Mouse (Mus musculus) kidney, postnatal 25 days (tissue): ENCODE data around the gene Cyp11a1.
A peak's percentile ranks its signal among the peaks of the same experiment; 100 is the strongest.

ENCODE experiments used
- DNase-seq, 2 experiments: peaks; one replicate each; pipeline ENCODE4 v3.0.0; 2021; ENCODE audit warnings: mixed read lengths in 2 of 2

Gene Cyp11a1

DNA sequence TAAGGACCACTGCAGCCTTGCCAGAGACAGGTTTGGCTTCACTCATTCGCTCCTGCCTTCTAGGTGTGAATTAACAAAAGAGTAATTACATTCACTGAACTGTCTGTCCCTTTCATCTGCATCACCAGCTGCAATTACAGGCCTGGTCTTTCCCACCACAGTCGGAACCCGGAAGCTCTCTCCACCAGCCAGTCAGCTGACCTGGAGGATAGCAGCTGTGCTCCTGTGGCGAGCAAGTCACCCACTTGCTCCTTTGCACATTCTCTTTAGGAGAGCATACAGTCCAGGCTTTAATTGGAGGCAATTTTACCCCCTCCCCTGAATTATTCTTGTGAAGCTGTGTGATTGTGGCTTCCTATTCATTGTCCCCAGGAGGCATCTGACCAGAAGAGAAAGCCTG lies 39.4 kb downstream of the Cyp11a1 start:
- no peak for DNase-seq

DNA sequence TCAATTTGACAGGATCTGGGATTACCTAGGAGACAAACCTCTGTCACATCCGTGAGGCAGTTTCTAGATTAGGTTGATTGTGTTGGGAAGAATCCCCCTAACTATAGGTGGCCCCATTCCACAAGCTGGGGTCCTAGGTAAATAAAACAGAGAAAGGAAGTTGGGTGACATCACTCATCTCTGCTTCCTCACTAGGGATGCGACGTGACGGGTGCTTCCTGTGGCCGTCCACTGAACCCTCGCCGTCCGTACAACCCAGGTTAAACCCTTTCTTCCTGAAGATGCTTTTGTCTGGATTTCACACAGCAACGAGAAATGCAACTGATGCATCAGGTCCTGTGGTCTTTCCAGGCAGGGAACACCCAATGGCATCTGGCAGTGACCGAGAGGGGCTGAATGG lies 40.9 kb downstream of the Cyp11a1 start:
- peak; percentile 51 to 81 for DNase-seq

DNA sequence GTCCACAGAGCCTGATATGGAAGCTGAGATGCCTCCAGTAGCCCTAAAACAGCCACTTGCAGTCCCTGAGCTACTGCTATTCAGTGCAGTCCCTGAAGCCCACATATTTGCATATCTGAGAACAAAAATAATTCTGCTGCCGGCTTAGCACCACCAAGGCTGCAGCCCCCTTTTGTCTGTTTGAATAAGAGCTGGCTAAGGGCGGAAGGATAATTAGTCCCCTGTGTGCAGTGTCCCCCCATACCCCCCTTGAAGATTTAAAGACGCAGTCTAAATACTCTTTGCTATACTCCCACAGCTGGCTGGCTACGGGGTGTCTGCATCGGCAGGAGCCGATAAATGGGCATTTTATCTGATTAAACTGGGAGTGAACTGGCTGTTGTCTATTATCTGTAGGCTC lies 42.4 kb downstream of the Cyp11a1 start:
- no peak for DNase-seq

DNA sequence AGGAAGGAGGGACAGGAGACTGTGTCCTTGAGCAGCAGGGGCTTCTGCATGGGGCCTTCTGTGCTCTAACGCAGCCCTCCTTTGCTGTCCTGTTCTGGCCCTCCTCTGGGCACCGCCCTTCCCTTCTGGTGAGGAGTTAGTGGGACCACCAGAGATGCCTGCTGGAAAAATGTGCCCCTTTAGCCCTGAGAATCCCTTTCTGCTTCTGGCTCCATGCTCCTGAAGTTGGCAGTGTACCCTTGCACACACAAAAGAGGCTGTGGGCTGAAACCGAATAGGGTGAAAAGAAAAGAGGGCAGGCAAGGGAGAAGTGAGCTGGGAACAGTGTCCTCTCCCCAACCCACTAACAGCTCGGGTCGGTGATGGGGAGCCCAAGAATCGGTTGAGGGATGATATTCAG lies 43.0 kb downstream of the Cyp11a1 start:
- DNase-seq = no peak

DNA sequence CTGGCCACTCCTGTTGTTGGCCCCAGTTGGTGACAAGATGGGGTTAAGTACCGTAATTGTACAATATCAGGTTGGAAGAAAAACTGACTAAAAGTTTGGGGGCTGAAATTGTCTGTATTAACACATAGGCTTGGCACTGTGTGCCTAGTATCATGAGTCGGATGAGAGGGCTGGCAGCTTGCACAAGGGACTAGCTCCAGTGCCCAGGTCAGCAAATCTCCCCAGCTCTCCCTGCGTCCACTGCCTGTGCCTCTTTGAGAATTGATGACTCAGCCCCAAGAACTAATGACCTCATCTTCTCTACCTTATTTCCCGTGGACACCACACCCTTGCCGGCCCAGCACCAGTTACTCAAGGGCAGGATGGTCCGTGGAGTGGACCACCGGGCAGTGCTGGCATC lies 43.6 kb downstream of the Cyp11a1 start:
- DNase-seq = no peak

DNA sequence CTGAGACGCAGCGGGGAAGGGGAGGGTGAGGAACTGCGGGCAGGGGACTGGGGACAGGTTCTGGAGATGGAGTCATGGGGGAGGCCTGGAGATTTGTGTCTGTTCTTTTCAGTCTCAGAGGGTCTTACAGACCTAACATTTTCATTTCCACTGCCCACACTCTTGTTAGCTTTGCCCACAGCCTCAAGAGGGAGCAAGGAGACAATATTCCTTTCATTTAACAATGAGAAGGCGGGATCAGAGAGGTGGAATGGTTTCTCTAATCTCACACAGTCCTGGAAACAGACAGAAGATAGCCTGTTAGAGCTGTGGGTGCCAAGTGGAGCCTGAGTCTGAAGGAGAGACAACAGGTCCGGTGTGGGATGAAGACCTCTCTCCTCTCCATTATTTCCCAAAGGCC lies 45.7 kb downstream of the Cyp11a1 start:
- no peak for DNase-seq

DNA sequence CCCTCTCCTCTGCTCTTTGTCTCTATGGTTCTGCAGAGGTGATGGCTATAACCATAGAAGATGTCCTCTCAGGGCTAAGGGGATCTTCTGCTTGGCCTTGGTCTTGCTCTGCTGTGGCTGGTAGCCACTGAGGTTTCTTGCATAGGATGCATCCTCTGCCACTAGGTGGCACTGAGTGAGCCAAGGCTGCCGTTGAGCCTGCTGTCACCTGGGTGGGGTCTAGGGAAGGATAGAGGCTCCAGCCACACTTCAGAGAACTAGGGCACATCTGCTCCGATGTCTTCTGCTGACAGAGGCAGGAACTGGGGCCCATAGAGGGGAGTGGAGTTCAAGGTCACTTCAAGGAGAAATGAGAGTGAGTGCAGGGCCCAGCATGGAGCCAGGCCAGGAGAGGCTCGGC lies 46.9 kb downstream of the Cyp11a1 start:
- DNase-seq = peak; percentile 54 to 65

DNA sequence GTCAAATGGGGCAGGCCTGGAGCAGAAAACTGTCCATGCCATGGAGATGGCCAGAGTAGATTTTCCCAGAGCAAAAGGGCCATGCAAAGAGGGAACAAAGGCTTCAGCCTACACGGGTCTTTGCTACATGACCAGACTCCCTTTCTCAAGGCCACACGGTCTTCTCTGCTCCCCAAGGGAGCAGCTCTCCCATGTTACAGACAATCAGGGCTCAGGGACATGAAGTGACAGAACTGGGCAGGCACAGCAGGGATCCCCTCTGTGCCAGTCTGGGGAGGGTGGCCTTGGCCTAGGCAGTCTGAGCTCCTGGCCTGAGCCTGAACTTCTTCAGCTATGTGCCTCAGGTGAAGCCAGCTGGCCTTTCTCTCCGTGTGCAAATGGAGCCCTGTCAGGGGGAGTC lies 47.3 kb downstream of the Cyp11a1 start:
- no peak for DNase-seq

DNA sequence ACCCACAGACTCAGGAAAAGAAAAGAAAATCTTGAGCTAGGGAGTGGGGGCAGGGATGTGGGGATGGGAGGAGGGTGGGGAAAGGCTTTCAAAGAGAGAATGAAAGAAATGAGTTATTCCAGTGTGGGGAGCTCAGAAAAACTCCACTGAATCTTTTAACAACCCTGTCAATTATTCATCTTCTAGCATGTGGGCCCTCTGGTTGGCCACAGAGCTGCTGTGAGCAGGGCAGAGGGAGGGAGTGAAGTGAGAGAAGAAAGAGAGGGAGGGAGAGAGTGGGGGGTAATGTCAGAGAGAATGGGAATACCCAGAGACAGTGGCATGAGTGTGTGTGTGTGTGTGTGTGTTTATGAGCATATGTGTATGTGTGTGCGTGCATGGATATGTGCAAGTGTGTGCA lies 47.8 kb downstream of the Cyp11a1 start:
- DNase-seq = no peak

DNA sequence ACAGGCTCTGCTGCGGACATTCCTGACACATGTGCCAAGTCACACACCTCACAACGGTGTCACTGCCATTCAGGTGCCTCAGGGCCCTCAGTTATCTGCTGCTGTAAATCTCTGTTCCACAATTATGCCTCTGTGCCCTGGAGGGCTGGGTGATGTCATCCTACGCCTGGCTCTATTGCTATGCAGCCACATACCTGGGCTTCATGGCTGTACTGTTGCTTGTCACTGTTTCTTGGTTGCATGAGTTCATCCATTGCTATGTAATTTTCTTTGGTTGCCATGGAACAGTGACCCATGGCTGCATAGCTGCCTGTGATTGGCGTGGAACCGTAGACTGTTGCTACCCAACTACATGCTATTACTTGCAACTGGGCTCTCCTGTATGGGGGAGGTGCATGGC lies 49.5 kb downstream of the Cyp11a1 start:
- no peak for DNase-seq

DNA sequence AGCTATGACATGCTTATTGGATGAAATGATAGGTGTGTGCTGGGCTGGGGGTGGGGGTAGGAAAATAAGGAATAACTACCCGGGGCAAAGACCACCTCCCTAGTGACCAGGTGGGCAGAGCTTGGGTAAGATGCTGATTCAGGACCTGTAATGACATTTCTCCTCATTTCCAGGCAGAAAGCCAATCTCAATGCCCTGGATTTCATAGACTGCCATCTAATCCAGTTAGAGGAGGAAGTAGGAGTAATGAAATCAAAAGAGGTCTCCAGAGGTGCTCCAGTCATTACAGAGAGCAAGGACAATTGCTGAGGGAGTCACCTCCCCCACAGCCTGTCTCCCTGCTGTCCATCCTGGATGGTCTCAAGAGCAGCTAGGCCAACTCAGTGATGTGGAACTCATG lies 53.7 kb downstream of the Cyp11a1 start:
- DNase-seq = no peak

DNA sequence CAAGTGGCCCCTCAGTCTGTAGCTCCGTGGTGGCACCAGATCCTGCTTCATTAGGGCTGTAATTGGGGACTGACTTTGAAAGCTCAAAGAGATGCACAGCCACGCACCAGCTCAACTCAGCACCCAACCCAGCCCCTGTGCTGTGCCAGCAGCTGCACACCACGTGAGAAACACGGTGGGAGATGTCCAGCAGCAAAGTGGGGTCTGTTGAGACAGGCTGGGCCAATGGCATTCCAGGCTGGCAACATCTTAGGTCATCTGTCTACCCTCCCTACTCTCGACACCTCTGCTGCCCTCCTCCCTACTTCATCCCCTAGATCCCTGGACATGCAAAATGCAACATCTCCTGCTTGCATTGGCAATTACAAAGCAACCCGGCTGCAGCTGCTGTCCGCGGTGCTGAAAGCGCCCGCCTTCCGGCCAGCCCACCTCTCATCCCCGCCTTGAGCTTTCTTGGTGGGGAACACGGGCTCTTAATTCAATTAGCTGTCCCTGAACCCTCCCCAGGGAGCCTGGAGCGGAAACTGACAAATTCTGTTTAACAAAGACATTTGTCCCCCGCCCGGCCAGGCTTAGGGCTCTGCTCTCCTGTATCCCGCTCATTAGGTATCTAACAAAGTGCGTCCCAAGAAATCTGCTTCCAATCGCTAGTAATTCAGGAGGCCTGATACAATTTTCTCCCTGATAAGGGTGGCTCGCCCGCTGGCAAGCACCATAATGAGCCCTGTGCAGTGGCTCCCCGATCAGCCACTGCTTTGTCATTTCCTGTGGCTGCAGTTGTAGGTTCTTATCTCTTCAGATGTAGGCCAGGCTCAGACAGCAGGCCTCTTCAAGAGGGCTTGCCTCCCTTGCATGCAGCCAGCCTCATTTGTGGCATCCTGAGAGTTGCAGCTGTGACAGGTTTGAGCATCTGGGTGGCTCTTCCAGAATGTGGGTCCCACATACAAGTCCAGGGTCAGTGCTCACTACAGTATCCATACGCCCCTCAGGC lies 54.8 kb downstream of the Cyp11a1 start:
- DNase-seq = peak; percentile 63 to 65

DNA sequence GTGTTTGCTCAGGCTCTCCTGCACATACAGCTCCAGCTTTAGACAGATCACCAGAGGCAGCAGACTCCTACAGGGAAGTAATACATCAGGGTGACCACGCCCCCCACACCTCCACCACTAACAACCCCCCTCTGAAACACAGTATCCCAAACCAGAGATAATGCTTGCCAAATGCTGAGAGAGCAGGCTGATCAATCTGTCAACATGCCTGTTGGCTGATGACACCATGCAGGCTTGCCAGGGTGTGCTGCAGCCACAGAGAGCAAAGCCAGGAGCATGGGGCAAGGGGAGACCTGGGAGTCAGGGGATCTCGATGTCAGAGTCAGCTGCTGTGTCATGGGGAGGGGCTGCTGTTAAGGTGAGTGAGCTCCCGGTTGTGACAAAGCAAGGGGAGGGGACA lies 57.3 kb downstream of the Cyp11a1 start, which contains the start of gene Stra6:
Gene Stra6 (plus strand): TSS at position 258 of the 400 bp plus-strand sequence.
- no peak for DNase-seq

DNA sequence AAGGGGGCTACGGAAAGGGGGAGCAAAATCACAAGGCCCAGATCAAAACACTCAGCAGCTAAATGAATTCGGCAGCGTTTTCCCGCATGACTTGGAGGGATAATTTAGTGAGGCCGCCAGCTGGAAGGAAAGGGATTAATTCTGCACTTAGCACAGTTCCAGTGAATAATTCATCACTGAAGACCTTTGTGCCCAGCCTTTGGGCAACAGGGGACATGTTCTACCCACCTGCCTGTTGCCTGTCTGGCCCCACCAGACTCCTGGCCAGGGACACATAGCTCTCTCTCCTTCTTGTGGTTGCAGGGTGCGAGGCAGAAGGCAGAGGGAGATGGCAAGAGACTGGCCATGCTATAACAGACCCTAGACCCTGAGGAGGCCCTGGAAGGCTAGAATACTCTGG lies 59.3 kb downstream of the Cyp11a1 start:
- no peak for DNase-seq

DNA sequence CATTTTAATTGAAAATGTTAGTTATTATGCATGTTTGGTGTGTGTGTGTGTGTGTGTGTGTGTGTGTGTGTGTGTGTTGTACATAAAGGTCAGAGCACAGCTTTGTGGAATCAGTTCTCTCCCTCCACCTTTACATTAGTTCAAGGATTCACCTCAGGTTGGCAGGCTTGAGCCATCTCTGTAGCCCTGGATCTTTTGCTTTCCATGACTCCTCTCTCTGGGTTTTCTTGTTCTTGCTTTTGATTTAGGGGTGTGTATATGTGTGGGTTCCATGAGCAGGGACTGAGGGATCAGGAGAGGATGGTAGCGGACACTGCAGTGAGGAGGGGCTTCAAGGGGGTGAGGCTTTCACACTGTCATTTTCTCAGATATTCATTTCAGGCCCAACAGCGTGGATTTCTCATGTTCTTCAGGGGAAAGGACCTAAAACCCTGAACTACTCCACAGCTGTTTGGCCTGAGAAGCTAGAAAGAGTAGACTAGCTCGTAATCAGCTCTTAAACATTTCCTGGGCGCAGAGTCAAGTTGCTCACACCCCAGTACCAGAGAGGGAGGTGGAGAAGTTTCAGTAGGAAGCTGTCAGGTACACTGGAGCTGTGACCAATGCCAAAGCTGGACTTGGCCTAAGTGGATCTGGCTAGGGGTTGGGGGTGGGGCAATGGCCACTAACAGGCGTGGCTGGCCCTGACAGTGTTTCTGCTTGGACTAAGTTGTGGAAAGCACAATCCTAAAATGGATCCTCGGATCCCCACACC lies 59.9 kb downstream of the Cyp11a1 start:
- no peak for DNase-seq

DNA sequence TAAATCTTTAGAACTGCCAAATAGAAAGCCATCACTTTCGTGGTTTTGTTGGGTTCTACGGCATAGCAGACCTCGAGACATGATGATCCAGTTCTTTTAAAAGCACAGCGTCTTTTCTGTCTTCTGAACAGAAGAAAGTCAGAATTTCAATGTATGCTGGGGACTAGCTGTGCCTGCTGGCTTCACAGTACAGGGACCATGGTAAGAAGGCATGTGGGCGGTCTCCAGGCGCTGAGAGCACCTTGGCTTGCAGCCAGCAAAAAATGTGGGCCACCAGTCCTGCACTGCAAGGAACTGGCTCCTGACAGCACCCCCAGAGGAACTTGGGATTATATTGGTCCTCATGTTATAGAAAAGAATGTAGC lies 60.5 kb downstream of the Cyp11a1 start:
- DNase-seq = no peak

DNA sequence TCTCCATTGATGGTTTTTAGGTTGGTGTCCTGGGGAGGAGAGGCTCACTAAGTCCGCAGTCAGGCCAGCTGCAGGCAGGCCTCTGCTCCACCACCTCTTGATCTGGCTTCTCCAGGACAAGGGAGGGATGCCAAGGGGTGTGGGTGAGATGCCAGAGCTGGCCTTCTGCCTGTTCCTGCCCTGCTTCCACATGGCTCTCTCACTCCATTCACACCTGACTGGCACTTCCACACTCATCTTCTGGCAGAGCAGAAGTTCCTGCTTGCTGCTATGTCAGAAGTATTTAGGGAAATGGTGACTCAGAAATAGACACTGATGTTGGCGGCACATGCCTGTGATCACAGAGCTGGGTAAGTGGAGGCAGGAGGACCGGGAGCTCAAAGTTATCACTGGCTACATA lies 61.3 kb downstream of the Cyp11a1 start:
- no peak for DNase-seq

DNA sequence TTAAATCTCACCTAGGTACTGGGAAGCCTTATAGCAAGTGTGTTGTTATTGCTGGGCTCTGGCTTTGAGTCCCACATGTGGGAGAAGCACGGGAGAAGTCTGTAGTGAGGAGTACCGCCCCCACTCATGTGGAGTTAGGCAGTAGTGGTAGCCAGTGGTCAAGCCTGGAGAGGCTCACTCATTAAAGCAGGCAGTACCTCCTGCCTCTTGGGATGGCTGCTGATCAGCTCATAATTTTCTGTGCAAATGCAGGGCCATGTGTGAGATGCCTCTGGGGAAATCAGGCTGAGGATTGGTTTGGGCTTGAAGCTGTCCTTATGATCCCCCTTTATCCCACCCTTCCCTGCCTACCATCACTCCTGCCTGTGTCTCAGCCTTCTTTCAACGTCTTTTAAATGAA lies 68.3 kb downstream of the Cyp11a1 start:
- no peak for DNase-seq
